Mouse (Mus musculus) CH12.LX (cell line): ENCODE results near the gene Cd207.

Experiments used
- CTCF ChIP-seq, 2 experiments: IDR thresholded peaks in 1 of 2; conservative IDR thresholded peaks in 1 of 2; 2 replicates each; pipeline ENCODE4 v1.5.1; 2011 to 2012; ENCODE audit warnings: low read depth in 2 of 2, low read length in 2 of 2, improper control_type of control experiment in 1 of 2, inconsistent platforms in 1 of 2, mild to moderate bottlenecking in 1 of 2, moderate library complexity in 1 of 2
- EP300 ChIP-seq: IDR thresholded peaks from 2 replicates; pipeline ENCODE4 v1.6.1; 2011; ENCODE audit warnings: low read length, improper control_type of control experiment
- KAT2A ChIP-seq: IDR thresholded peaks from 2 replicates; pipeline ENCODE4 v1.6.1; 2012; ENCODE audit warnings: low read length, improper control_type of control experiment, inconsistent platforms; ENCODE audit not compliant: insufficient replicate concordance
- POLR2A ChIP-seq: IDR thresholded peaks from 2 replicates; pipeline ENCODE4 v1.6.1; 2011; ENCODE audit warnings: low read depth, mild to moderate bottlenecking, improper control_type of control experiment, low read length

DNA sequence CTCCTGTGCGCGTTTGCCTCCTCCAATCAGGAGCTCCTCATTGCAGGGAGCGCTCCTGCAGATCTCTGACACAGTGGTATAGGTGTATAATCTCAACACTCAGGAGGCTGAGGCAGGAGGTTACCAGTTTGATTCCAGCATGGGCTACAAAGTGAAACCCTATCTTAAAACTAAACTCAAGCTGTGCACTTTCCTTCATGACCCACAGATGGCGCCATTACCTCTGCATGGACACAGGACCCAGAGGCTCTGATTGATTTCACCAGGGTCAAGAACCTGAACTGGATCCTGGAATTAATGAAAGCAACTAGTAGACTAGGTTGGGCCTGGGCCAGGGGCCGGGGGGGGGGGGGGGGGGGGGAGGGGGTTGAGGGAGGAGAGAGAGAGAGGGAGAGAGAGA, 12.6 kb upstream of the Cd207 start:
- TF ChIP-seq KAT2A (no peak), CTCF (conservative IDR thresholded peaks at IDR 0.05 in 1 of 2, IDR thresholded peaks at IDR 0.05 in 1 of 2; ENCODE audit: low read depth in 2 of 2, low read length in 2 of 2) (peak; percentile 77 to 82), POLR2A (no peak), EP300 (no peak)
